Mouse (Mus musculus): ENCODE results near the gene Bzw2.

Gene Bzw2

GRCm38 (mm10) chr12:36177227-36177626 is 19.3 kb upstream of the Bzw2 start:
- no peaks in the 10 kb centered on the region for H3K9me3 ChIP-seq (ENCODE audit: low read length)
- no peak overlapping the region for H3K4me3 ChIP-seq (replicated peaks; ENCODE audit: low read length)
- no peaks in the 10 kb centered on the region for H3K27me3 ChIP-seq (ENCODE audit: insufficient read depth, low read length)
- peaks cover 49% of the 10 kb centered on the region for H3K36me3 ChIP-seq (ENCODE audit: insufficient read depth, low read length)
- TF ChIP-seq CTCF (conservative IDR thresholded peaks at IDR 0.05; ENCODE audit: low read length) (no peak), POU5F1 (IDR thresholded peaks at IDR 0.05; ENCODE audit: borderline replicate concordance, low read length) (no peak), NANOG (IDR thresholded peaks at IDR 0.05; ENCODE audit: borderline replicate concordance, low read length) (no peak)
- peaks cover 13% of the 10 kb centered on the region for H3K4me1 ChIP-seq (replicated peaks; ENCODE audit: low read depth, low read length)

GRCm38 (mm10) chr12:36165299-36165698 is 7.4 kb upstream of the Bzw2 start:
- H3K4me1 ChIP-seq (replicated peaks; ENCODE audit: low read depth, low read length) = peaks cover 21% of the 10 kb centered on the region
- no peak overlapping the region for H3K4me3 ChIP-seq (replicated peaks; ENCODE audit: low read length)
- peaks cover 16% of the 10 kb centered on the region for H3K36me3 ChIP-seq (ENCODE audit: insufficient read depth, low read length)
- H3K27me3 ChIP-seq (ENCODE audit: insufficient read depth, low read length) = no peaks in the 10 kb centered on the region
- H3K9me3 ChIP-seq (ENCODE audit: low read length) = no peaks in the 10 kb centered on the region
- no peak for TF ChIP-seq POU5F1 (IDR thresholded peaks at IDR 0.05; ENCODE audit: borderline replicate concordance, low read length)

- no peaks in the 10 kb centered on the region for H3K27me3 ChIP-seq (ENCODE audit: insufficient read depth, low read length)
- H3K4me1 ChIP-seq (replicated peaks; ENCODE audit: low read depth, low read length) = peaks cover 27% of the 10 kb centered on the region
- TF ChIP-seq POU5F1 (IDR thresholded peaks at IDR 0.05; ENCODE audit: borderline replicate concordance, low read length) (no peak), NANOG (IDR thresholded peaks at IDR 0.05; ENCODE audit: borderline replicate concordance, low read length) (no peak)
- peaks cover 11% of the 10 kb centered on the region for H3K36me3 ChIP-seq (ENCODE audit: insufficient read depth, low read length)
- no peaks in the 10 kb centered on the region for H3K9me3 ChIP-seq (ENCODE audit: low read length)
- H3K4me3 ChIP-seq (replicated peaks; ENCODE audit: low read length) = no peak overlapping the region
Observed at GRCm38 (mm10) chr12:36164126-36164791, 6.4 kb upstream of the Bzw2 start.

GRCm38 (mm10) chr12:36157304-36157637 is 609 bp downstream of the Bzw2 start:
- peaks cover 11% of the 10 kb centered on the region for H3K36me3 ChIP-seq (ENCODE audit: insufficient read depth, low read length)
- peak overlapping the region; percentile 99 for H3K4me3 ChIP-seq (replicated peaks; ENCODE audit: low read length)
- peaks cover 53% of the 10 kb centered on the region for H3K4me1 ChIP-seq (replicated peaks; ENCODE audit: low read depth, low read length)
- TF ChIP-seq POU5F1 (IDR thresholded peaks at IDR 0.05; ENCODE audit: borderline replicate concordance, low read length) (no peak), NANOG (IDR thresholded peaks at IDR 0.05; ENCODE audit: borderline replicate concordance, low read length) (no peak), CTCF (conservative IDR thresholded peaks at IDR 0.05; ENCODE audit: low read length) (no peak)
- no peaks in the 10 kb centered on the region for H3K9me3 ChIP-seq (ENCODE audit: low read length)
- H3K27me3 ChIP-seq (ENCODE audit: insufficient read depth, low read length) = no peaks in the 10 kb centered on the region

GRCm38 (mm10) chr12:36156637-36157303 is 1.1 kb downstream of the Bzw2 start, which contains the start of gene Ankmy2:
Gene Ankmy2, plus strand, starts transcription at chr12:36157114.
- H3K4me3 ChIP-seq (replicated peaks; ENCODE audit: low read length) = peak within 1 kb of the TSS; percentile 99
- H3K4me1 ChIP-seq (replicated peaks; ENCODE audit: low read depth, low read length) = peaks cover 54% of the 10 kb centered on the region
- H3K27me3 ChIP-seq (ENCODE audit: insufficient read depth, low read length) = no peaks in the 10 kb centered on the region
- H3K36me3 ChIP-seq (ENCODE audit: insufficient read depth, low read length) = peaks cover 11% of the 10 kb centered on the region
- H3K9me3 ChIP-seq (ENCODE audit: low read length) = no peaks in the 10 kb centered on the region
- TF ChIP-seq CTCF (conservative IDR thresholded peaks at IDR 0.05; ENCODE audit: low read length) (no peak), NANOG (IDR thresholded peaks at IDR 0.05; ENCODE audit: borderline replicate concordance, low read length) (no peak), POU5F1 (IDR thresholded peaks at IDR 0.05; ENCODE audit: borderline replicate concordance, low read length) (no peak)

GRCm38 (mm10) chr12:36156101-36156636 is 1.7 kb downstream of the Bzw2 start:
- TF ChIP-seq CTCF (conservative IDR thresholded peaks at IDR 0.05; ENCODE audit: low read length) (no peak), POU5F1 (IDR thresholded peaks at IDR 0.05; ENCODE audit: borderline replicate concordance, low read length) (no peak), NANOG (IDR thresholded peaks at IDR 0.05; ENCODE audit: borderline replicate concordance, low read length) (no peak)
- H3K4me3 ChIP-seq (replicated peaks; ENCODE audit: low read length) = peak overlapping the region; percentile 99
- peaks cover 56% of the 10 kb centered on the region for H3K4me1 ChIP-seq (replicated peaks; ENCODE audit: low read depth, low read length)
- H3K27me3 ChIP-seq (ENCODE audit: insufficient read depth, low read length) = no peaks in the 10 kb centered on the region
- peaks cover 11% of the 10 kb centered on the region for H3K36me3 ChIP-seq (ENCODE audit: insufficient read depth, low read length)
- H3K9me3 ChIP-seq (ENCODE audit: low read length) = no peaks in the 10 kb centered on the region

- H3K4me1 ChIP-seq (replicated peaks; ENCODE audit: low read depth, low read length) = peaks cover 64% of the 10 kb centered on the region
- H3K27me3 ChIP-seq (ENCODE audit: insufficient read depth, low read length) = no peaks in the 10 kb centered on the region
- H3K9me3 ChIP-seq (ENCODE audit: low read length) = no peaks in the 10 kb centered on the region
- H3K36me3 ChIP-seq (ENCODE audit: insufficient read depth, low read length) = peaks cover 11% of the 10 kb centered on the region
- TF ChIP-seq CTCF (conservative IDR thresholded peaks at IDR 0.05; ENCODE audit: low read length) = no peak
- TF ChIP-seq POU5F1 (IDR thresholded peaks at IDR 0.05; ENCODE audit: borderline replicate concordance, low read length) = no peak
- no peak for TF ChIP-seq NANOG (IDR thresholded peaks at IDR 0.05; ENCODE audit: borderline replicate concordance, low read length)
- peak overlapping the region; percentile 99 for H3K4me3 ChIP-seq (replicated peaks; ENCODE audit: low read length)
Observed at GRCm38 (mm10) chr12:36155141-36155641, 2.7 kb downstream of the Bzw2 start.

- TF ChIP-seq CTCF (conservative IDR thresholded peaks at IDR 0.05; ENCODE audit: low read length) (no peak), POU5F1 (IDR thresholded peaks at IDR 0.05; ENCODE audit: borderline replicate concordance, low read length) (no peak), NANOG (IDR thresholded peaks at IDR 0.05; ENCODE audit: borderline replicate concordance, low read length) (no peak)
- H3K4me3 ChIP-seq (replicated peaks; ENCODE audit: low read length) = no peak overlapping the region
- peaks cover 77% of the 10 kb centered on the region for H3K4me1 ChIP-seq (replicated peaks; ENCODE audit: low read depth, low read length)
- peaks cover 39% of the 10 kb centered on the region for H3K36me3 ChIP-seq (ENCODE audit: insufficient read depth, low read length)
- no peaks in the 10 kb centered on the region for H3K27me3 ChIP-seq (ENCODE audit: insufficient read depth, low read length)
- no peaks in the 10 kb centered on the region for H3K9me3 ChIP-seq (ENCODE audit: low read length)
Observed at GRCm38 (mm10) chr12:36150737-36151136, 7.1 kb downstream of the Bzw2 start.

Measured in E14TG2a.4 (cell line).